Mouse (Mus musculus) megakaryocyte progenitor cell, adult 5-6 weeks (primary cell): ENCODE measurements around the gene Olfr640. TPM values are rescaled to one million over a fixed set of nuclear protein-coding genes. Genes with fewer than 3 reads are reported as not detected.

ENCODE experiments used
- ATAC-seq: replicated peaks from 2 replicates; pipeline ENCODE4 v1.8.0; 2016; ENCODE audit warnings: mild to moderate bottlenecking, moderate TSS enrichment, inconsistent platforms; ENCODE audit not compliant: poor library complexity
- total RNA-seq, 2 experiments: library from RNA; stranded (forward) in 1 of 2; stranded (reverse) in 1 of 2; fragments of 157-497, 149-512 nt in 1 of 2; fragments of 200-1000 nt in 1 of 2; gene quantifications; 2 replicates each; pipeline versions ENCODE4 v1.2.3 to v1.2.4; 2015 to 2017

Gene Olfr640
- total RNA-seq (2015) (not detected in 2 replicates), total RNA-seq (2017) (not detected in 2 replicates)

DNA sequence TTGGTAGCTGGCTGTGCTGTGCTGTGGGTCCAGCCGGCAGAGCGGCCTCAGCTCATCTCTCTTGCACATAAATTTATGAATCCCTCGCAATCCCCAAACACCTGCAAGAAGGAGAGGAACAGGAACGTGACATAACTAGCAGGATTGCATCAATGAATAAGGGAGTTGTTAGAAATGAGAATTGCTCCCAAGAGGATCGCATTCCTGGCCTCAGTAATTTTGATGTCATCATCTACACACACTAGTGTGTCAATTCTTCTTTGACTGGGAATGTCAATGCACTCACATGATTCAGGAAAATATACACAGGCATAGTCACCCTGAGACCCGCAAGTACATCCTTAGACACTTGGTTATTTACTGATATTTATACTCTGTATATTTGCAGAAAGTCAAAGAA lies at the start of gene Olfr640:
TSS of gene Olfr640 (minus strand) at position 101 of the 400 bp plus-strand sequence.
- ATAC-seq = no peak

DNA sequence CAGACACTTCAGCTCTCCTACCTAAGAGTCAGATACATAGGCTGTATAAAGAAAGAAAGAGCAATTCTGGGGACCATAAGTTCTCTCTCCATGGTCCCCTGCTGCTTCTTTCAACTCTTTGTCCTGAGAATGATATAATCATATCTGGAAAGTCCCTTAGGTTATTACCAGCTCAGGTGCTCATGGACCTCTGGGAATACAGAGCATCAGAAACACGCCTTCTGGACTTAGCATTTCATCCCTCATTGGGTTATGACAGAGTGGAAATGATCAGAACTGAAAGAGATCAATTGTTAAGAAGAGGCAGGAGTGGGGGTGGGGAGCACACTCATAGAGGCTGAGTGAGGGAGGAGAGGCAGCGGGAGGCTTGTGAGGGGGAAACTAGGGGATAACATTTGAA lies 46.4 kb upstream of the Olfr640 start, which contains the start of gene Olfr644:
TSS of gene Olfr644 (minus strand) at position 101 of the 400 bp plus-strand sequence.
- no peak for ATAC-seq

DNA sequence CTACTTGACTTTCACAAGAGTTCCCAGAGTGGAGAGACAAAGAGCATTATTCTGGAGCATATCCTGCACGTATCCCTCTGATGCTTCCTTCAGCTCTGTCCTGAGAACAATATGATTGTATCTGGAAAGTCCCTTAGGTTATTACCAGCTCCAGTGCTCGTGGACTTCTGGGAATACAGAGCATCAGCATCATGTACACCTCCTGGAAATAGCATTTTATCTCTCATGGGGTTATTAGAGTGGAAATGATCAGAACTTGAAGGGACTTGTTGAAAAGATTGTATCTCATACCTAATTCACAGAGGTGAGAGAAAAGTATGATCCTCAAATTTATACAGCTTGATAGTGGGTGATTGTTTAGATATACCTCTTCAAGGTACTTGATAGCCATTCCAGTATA lies 36.0 kb upstream of the Olfr640 start, which contains the start of gene 4930516K23Rik:
TSS of gene 4930516K23Rik (minus strand) at position 101 of the 400 bp plus-strand sequence.
- ATAC-seq = no peak

DNA sequence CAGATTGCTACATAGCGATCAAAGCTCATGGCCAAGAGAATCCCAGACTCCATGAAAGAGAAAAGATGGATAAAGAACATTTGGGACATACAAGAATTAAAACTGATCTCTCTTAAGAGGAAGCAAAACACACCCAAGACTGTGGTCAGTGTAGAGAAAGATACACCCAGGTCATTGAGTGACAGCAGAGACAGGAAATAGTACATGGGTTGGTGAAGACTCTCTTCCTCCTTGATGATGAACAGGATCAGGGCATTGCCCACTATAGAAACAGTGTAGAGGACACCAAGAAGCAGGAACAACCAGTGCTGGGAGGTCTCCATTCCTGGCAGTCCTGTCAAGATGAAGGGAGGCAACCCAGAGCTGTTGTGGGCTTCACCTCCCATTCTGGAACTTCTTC lies 33.8 kb upstream of the Olfr640 start:
- peak; percentile 63; the same call in 1 of the 2 replicates for ATAC-seq

DNA sequence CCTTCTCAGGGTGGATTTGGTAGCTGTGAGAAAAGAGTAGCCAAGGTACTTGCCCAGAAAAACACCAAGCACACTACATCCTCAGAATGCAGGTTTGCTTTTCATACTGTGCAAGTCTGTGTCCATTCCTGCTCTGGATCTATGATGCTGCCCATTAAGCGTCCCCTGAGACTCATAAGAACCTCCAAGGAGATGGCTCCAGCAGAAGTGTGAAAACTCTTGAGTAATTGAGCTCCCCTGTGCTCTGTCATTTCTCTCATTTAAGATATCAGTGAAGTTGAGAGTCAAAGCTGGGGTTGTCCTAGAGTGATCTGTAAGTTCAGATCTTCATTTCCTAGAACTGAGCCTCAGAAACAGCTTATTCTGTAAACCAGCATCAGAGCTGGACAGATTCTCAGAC lies 27.2 kb upstream of the Olfr640 start, which contains the start of gene Olfr642:
TSS of gene Olfr642 (minus strand) at position 101 of the 400 bp plus-strand sequence.
- ATAC-seq = no peak

- ATAC-seq = peak; percentile 83
Observed at GRCm38 (mm10) chr7:104050745-104051144, 25.4 kb upstream of the Olfr640 start.

- ATAC-seq = no peak
Observed at GRCm38 (mm10) chr7:104035145-104035544, 9.8 kb upstream of the Olfr640 start, which contains the start of gene Olfr641. Gene Olfr641, plus strand, starts transcription at chr7:104035445.

- peak; percentile 86 for ATAC-seq
Observed at GRCm38 (mm10) chr7:104026978-104027377, 1.6 kb upstream of the Olfr640 start.

DNA sequence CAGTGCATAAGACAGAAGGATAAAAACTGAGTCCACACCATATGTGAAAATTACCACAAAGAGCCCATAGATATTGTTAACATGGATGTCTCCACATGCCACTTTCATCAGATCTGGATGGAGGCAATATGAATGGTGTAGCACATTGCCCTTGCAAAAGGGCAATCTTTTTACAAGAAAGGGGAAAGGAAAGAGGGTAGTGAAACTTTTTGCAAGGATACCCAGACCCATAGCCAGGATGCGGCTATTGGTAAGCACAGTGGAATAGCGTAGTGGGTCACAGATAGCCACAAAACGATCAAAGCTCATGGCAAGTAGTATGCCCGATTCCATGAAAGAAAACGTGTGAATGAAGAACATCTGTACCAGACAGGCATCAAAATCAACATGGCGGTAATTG lies 3.7 kb downstream of the Olfr640 start:
- ATAC-seq = peak; percentile 81

- ATAC-seq = peak; percentile 73
Observed at GRCm38 (mm10) chr7:104018953-104019352, 6.4 kb downstream of the Olfr640 start.

DNA sequence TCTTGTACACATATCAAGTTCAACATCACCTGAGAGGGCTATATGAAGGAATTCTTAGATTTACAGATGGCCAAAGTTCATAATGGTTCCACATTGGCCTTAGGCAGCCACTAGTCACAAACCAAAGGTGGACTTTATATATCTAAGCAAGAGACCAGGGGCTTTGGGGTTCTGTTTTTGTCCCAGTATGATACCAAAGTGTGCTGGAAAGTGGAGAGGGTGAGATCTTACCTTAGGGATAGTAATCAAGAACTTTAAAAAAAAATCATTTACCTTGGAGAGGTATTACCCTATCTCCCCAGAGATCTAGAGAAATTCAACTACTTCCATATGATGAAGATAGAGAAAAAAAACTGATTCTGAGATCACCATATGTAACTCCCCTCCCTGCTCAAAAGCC lies 8.2 kb downstream of the Olfr640 start, which contains the start of gene Olfr639:
TSS of gene Olfr639 (minus strand) at position 101 of the 400 bp plus-strand sequence.
- ATAC-seq = no peak

DNA sequence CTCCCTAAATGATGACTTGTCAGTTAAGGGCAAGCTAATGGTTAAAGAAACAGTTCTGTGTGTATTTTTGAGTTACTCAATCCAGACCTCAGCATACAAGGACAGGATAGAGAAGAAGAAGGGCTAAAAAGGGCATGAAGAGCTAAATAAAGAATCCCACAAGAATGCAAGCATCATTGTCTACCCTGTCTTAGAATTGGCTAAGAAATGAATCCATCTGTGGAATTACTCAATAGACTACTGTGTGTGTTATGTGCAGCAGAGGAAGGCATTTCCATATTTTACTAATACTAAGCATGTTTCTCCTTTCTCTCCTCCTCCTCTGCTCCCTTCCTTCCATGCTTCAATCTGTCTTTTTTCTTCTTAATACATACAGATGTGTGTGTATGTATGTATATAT lies 26.2 kb downstream of the Olfr640 start:
- peak; percentile 85 for ATAC-seq

- no peak for ATAC-seq
Observed at GRCm38 (mm10) chr7:103998446-103998845, 26.9 kb downstream of the Olfr640 start, which contains the start of gene Olfr638. Gene Olfr638, plus strand, starts transcription at chr7:103998746.

GRCm38 (mm10) chr7:103971782-103972181 lies 53.6 kb downstream of the Olfr640 start:
- peak; percentile 96 for ATAC-seq

GRCm38 (mm10) chr7:103970852-103971251 lies 54.5 kb downstream of the Olfr640 start, which contains the start of gene Olfr635:
Gene Olfr635, plus strand, starts transcription at chr7:103971152.
- ATAC-seq = no peak

Other genes starting within 250 kb of the Olfr640 start
Only the 30 nearest of the 31 such genes appear.
- gene Olfr67, start 233.8 kb downstream of the Olfr640 start, total RNA-seq (2015) = not detected in 2 replicates
- gene Olfr67, start 233.8 kb downstream of the Olfr640 start, total RNA-seq (2017) = not detected in 2 replicates
- 16.9 and 36.5 TPM in 2 replicates for gene Hbb-bt, start 211.6 kb downstream of the Olfr640 start, total RNA-seq (2015)
- 0.71 and 3.5 TPM in 2 replicates for gene Hbb-bt, start 211.6 kb downstream of the Olfr640 start, total RNA-seq (2017)
- 25.1 and 66.9 TPM in 2 replicates for gene Hbb-bs, start 197.5 kb downstream of the Olfr640 start, total RNA-seq (2015)
- 7.5 and 24.0 TPM in 2 replicates for gene Hbb-bs, start 197.5 kb downstream of the Olfr640 start, total RNA-seq (2017)
- gene Hbb-bh2, start 185.1 kb downstream of the Olfr640 start, total RNA-seq (2015) = not detected in 2 replicates
- not detected in 2 replicates for gene Hbb-bh2, start 185.1 kb downstream of the Olfr640 start, total RNA-seq (2017)
- gene Hbb-bh1, start 182.4 kb downstream of the Olfr640 start, total RNA-seq (2015) = not detected in 2 replicates
- gene Hbb-bh1, start 182.4 kb downstream of the Olfr640 start, total RNA-seq (2017) = not detected in 2 replicates
- gene Hbb-y, start 172.4 kb downstream of the Olfr640 start, total RNA-seq (2015) = not detected in 2 replicates
- gene Hbb-y, start 172.4 kb downstream of the Olfr640 start, total RNA-seq (2017) = not detected in 2 replicates
- gene Olfr66, start 139.3 kb downstream of the Olfr640 start, total RNA-seq (2015) = not detected in 2 replicates
- not detected in 2 replicates for gene Olfr66, start 139.3 kb downstream of the Olfr640 start, total RNA-seq (2017)
- not detected in 2 replicates for gene Olfr64, start 131.1 kb downstream of the Olfr640 start, total RNA-seq (2015)
- not detected in 2 replicates for gene Olfr64, start 131.1 kb downstream of the Olfr640 start, total RNA-seq (2017)
- gene Olfr65, start 122.1 kb downstream of the Olfr640 start, total RNA-seq (2015) = not detected in 2 replicates
- gene Olfr65, start 122.1 kb downstream of the Olfr640 start, total RNA-seq (2017) = not detected in 2 replicates
- gene Olfr631, start 96.7 kb downstream of the Olfr640 start, total RNA-seq (2015) = not detected in 2 replicates
- not detected in 2 replicates for gene Olfr631, start 96.7 kb downstream of the Olfr640 start, total RNA-seq (2017)
- gene Olfr632, start 91.2 kb downstream of the Olfr640 start, total RNA-seq (2015) = not detected in 2 replicates
- gene Olfr632, start 91.2 kb downstream of the Olfr640 start, total RNA-seq (2017) = not detected in 2 replicates
- gene Olfr633, start 81.1 kb downstream of the Olfr640 start, total RNA-seq (2015) = not detected in 2 replicates
- not detected in 2 replicates for gene Olfr633, start 81.1 kb downstream of the Olfr640 start, total RNA-seq (2017)
- not detected in 2 replicates for gene Olfr635, start 54.4 kb downstream of the Olfr640 start, total RNA-seq (2015)
- not detected in 2 replicates for gene Olfr635, start 54.4 kb downstream of the Olfr640 start, total RNA-seq (2017)
- gene Olfr638, start 26.8 kb downstream of the Olfr640 start, total RNA-seq (2015) = not detected in 2 replicates
- not detected in 2 replicates for gene Olfr638, start 26.8 kb downstream of the Olfr640 start, total RNA-seq (2017)
- 0.02 TPM in 1 of 2 replicates, not detected in the other for gene Olfr639, start 8.3 kb downstream of the Olfr640 start, total RNA-seq (2015)
- not detected in 2 replicates for gene Olfr639, start 8.3 kb downstream of the Olfr640 start, total RNA-seq (2017)
- not detected in 2 replicates for gene Olfr641, start 9.9 kb upstream of the Olfr640 start, total RNA-seq (2015)
- not detected in 2 replicates for gene Olfr641, start 9.9 kb upstream of the Olfr640 start, total RNA-seq (2017)
- not detected in 2 replicates for gene Olfr642, start 27.1 kb upstream of the Olfr640 start, total RNA-seq (2015)
- not detected in 2 replicates for gene Olfr642, start 27.1 kb upstream of the Olfr640 start, total RNA-seq (2017)
- gene 4930516K23Rik, start 35.9 kb upstream of the Olfr640 start, total RNA-seq (2015) = not detected in 2 replicates
- gene 4930516K23Rik, start 35.9 kb upstream of the Olfr640 start, total RNA-seq (2017) = not detected in 2 replicates
- not detected in 2 replicates for gene Olfr644, start 46.3 kb upstream of the Olfr640 start, total RNA-seq (2015)
- gene Olfr644, start 46.3 kb upstream of the Olfr640 start, total RNA-seq (2017) = not detected in 2 replicates
- gene Olfr645, start 59.9 kb upstream of the Olfr640 start, total RNA-seq (2015) = not detected in 2 replicates
- not detected in 2 replicates for gene Olfr645, start 59.9 kb upstream of the Olfr640 start, total RNA-seq (2017)
- gene Olfr646, start 79.3 kb upstream of the Olfr640 start, total RNA-seq (2015) = not detected in 2 replicates
- gene Olfr646, start 79.3 kb upstream of the Olfr640 start, total RNA-seq (2017) = not detected in 2 replicates
- gene Ubqln5, start 104.3 kb upstream of the Olfr640 start, total RNA-seq (2015) = not detected in 2 replicates
- gene Ubqln5, start 104.3 kb upstream of the Olfr640 start, total RNA-seq (2017) = not detected in 2 replicates
- not detected in 2 replicates for gene Olfr643, start 111.8 kb upstream of the Olfr640 start, total RNA-seq (2015)
- not detected in 2 replicates for gene Olfr643, start 111.8 kb upstream of the Olfr640 start, total RNA-seq (2017)
- not detected in 2 replicates for gene Ubqln3, start 117.7 kb upstream of the Olfr640 start, total RNA-seq (2015)
- not detected in 2 replicates for gene Ubqln3, start 117.7 kb upstream of the Olfr640 start, total RNA-seq (2017)
- gene Ubqlnl, start 125.0 kb upstream of the Olfr640 start, total RNA-seq (2015) = not detected in 2 replicates
- not detected in 2 replicates for gene Ubqlnl, start 125.0 kb upstream of the Olfr640 start, total RNA-seq (2017)
- 0.15 TPM in 1 of 2 replicates, not detected in the other for gene Olfm5, start 139.3 kb upstream of the Olfr640 start, total RNA-seq (2015)
- 0.17 TPM in 1 of 2 replicates, not detected in the other for gene Olfm5, start 139.3 kb upstream of the Olfr640 start, total RNA-seq (2017)
- gene Olfr648, start 157.8 kb upstream of the Olfr640 start, total RNA-seq (2015) = not detected in 2 replicates
- not detected in 2 replicates for gene Olfr648, start 157.8 kb upstream of the Olfr640 start, total RNA-seq (2017)
- gene Olfr649, start 170.4 kb upstream of the Olfr640 start, total RNA-seq (2015) = not detected in 2 replicates
- not detected in 2 replicates for gene Olfr649, start 170.4 kb upstream of the Olfr640 start, total RNA-seq (2017)
- 2.3 and 3.7 TPM in 2 replicates for gene Trim6, start 193.2 kb upstream of the Olfr640 start, total RNA-seq (2015)
- 2.1 and 2.5 TPM in 2 replicates for gene Trim6, start 193.2 kb upstream of the Olfr640 start, total RNA-seq (2017)
- gene Trim34a, start 218.9 kb upstream of the Olfr640 start, total RNA-seq (2015) = 8.6 and 10.9 TPM in 2 replicates
- 10.4 and 16.4 TPM in 2 replicates for gene Trim34a, start 218.9 kb upstream of the Olfr640 start, total RNA-seq (2017)